Mouse (Mus musculus) urinary bladder, postnatal 25 days (tissue): ENCODE measurements around the gene Nfe2l1.
"Not testable (repeated sequence)": the region's sequence is repeated elsewhere in the genome, so short reads cannot be mapped to it uniquely, and the experiment has no call there.

Source experiments
- DNase-seq: peaks from one replicate; pipeline ENCODE4 v3.0.0; 2022; ENCODE audit warnings: low spot score

The Nfe2l1 gene

DNA sequence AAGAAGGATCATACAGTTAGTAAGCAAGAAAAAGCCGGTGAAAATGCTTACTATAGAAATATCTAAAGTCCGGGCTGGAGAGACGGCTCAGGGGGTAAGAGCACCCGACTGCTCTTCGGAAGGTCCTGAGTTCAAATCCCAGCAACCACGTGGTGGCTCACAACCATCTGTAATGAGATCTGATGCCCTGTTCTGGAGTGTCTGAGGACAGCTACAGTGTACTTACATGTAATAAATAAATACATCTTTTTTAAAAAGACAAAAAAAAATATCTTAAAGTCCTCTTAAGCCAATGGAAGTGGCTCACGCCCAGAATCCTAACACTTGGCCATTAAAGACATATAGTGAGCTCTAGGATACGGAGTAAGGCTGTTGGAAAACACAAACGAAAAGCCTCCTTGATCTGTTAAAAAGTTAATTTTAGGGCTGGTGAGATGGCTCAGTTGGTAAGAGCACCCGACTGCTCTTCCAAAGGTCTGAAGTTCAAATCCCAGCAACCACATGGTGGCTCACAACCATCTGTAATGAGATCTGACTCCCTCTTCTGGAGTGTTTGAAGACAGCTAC, 51.6 kb downstream of the Nfe2l1 start:
- not testable (repeated sequence) for DNase-seq

DNA sequence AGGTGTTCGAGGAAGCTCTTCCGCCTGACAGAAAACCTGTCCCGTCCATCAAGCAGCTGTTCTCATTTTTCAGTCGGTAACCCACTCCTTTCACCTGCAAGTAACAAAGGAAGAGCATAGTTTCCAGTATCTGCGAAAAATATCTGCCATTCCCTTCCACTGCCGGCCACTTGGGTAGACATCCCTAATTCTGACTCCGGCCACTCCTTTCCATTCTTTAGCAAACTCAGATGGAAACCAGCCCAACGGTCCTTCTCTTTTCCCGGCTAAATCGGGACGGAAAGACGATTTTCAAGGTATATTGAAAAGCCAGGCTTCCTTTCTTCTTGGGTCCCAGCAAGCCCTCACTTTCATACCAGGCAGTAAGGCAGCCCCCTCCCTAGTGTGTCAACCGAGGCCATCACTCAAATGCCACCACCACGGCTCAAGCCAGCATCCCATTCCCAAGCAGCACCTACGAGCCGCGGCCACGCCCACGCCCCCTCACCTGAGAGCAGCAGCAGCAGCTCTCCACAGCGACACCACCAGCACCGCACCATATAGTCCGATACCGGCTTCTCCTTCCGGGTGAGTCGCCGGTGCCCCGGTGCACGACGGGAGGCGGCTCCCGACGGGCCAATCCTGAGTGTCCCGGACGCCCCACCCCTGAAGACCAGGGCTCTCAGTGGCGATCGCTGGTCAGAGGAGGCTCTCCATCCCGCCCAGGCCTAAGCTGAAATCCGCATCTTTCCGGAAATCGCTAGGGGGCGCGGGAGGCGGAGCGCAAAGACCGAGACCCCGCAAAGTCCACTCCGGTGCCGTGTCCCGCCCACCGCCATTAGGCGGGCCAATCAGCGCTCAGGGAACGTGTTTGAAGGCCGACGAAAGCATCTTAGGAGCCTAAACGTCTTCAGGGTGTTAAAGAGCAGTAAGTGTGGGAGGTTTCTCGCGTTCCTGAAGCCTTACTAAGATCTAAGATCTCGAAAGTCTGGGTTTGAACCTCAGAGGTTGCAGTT, 52.5 kb downstream of the Nfe2l1 start, which contains the start of gene Snx11:
TSS of gene Snx11 (minus strand) at position 592 of the 995 bp plus-strand sequence.
- DNase-seq: peak; percentile 99

DNA sequence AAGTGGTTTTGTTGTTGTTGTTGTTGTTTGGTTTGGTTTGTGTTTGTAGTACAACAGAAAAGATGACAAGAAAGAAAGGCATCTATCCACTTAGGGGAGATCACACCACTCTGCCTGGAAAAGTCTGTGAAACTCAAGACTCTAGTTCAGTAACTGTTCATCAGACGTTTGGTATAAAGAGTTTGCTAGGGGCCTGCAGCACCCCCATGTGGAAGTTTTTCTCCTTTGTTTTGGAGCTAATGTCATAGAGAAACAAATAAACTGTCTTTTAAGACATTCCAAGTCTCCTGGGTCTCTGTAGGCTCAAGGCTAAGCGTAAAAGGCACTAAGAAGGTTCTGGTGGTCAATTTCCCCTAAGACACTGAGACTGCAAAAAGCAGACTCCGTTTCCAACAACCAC, 53.7 kb downstream of the Nfe2l1 start:
- no peak for DNase-seq

DNA sequence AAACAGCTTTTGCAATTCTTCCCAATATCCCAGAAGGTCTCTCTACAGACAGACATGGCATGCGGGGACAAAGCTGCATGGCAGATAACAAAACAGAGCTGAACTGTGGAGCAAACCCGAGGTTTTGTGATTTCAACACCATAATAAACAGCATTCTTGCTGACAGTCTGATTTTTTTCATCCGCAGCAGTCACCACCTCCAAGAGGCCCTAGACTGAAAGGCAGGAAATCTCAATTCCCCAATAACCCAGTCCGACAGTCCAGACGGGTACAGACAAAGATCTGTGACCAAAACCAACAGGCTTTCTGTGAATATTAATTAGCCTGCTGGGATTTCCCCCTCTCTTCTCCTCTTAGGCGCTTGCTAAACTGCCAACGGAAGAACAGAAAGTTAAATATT, 54.1 kb downstream of the Nfe2l1 start:
- DNase-seq: no peak

DNA sequence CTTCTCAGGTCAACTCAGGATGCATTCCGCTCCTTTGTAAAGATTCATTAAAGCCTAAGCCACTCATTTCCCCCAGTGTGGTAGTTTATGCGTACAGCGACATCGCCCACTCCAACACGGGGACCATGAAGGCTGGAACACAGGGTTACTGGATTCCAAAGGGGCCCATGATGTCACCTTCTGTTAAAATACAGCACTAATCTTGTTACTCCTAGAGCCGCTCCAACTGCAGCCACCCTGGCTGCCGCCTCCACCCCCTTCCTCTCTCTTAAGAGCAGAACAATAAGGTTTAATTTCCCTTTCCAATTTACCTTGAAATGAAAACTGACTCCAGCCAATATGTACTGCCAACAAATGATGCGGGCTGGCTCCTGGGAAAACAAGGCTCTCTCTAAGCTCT, 54.7 kb downstream of the Nfe2l1 start:
- no peak for DNase-seq

DNA sequence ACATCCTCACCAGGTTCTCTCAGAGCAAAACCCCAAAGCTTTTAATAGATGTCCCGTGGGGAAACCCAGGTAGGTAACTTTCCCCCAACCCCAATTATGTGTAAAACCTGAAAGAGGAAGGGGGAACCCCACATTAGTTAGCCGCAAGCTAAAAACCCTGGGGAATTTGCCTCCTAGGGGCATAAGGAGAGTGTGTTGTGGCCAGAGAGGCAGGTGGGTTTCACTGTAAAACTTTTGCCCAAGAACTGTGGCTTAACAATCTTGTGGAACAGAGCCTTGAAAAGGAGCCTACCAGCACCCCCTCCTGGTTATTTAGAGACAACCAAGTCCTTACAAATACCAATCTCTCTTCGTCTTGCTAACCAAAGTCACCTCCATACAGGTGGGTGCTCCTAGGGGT, 55.2 kb downstream of the Nfe2l1 start:
- no peak for DNase-seq

DNA sequence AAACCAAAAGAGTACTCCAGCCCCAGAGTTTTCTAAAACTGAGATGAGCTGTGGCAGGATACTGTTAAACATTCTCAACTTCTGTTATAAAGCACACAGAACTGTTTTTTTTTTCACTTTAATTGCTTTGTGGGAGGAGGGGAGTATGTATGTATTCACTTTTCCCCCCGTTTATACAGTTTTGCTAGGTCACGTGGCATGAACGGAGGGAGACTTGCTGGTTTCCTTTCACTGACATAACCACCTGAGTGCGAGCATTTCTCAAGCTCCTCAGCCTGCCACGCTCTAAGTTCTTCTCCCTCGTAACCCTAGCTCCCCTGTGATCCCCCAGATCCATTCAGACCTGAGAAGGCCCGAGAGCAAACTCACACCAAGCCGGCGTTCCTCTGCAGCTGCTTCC, 57.4 kb downstream of the Nfe2l1 start:
- no peak for DNase-seq

DNA sequence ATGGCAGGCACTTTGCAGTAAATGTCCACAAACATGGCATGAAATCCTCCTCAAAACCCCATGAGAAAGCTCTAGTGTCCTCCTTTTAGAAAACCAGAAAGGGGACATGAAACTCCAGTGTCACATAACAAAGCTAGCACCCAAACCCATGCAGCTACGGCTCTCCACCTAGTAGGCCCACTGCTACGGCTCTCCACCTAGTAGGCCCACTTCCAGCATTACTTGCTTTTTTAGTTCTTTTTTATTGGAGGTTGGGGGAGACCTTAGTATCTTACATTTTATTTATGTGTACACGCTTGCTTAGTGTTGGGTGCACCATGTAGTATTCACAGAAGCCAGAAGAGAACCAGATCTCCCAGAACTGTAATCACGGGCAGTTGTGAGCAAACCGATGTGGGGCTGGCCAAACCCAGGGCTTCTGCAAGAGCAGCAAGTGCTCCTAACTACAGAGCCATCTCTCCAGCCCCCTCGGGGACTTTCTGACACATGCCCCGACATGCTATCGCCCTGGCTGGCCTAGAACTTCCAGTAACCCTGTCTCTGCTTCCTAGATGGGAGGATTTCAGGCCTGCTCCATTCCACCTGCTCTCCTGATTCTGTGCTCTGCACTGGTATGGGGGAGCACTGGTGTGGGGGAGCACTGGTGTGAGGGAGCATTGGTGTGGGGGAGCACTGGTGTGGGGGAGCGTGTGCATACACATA, 58.3 kb downstream of the Nfe2l1 start:
- no peak for DNase-seq

DNA sequence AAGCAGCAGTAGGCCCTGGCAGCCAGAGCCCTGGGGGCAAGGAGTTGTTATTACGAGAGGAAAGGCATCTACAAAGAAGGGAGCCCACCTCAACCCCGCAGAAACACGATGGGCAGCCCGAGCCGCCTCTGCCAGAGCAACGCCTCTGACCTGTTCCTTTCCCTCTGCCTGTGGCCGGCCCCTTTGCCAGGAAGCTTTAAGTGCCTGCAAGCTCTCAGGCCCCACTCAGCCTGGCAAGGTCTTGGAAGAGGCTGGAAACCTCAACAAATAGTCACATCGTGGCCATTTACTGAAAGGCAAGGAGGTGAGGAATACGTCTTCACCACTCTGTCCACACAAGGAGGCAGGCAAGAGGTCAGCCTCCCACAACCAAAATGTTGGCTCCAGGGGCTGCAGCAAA, 61.5 kb downstream of the Nfe2l1 start:
- no peak for DNase-seq
